In genomic region chr2:168081299-168081932, GRCm38 (mm10) we compare ENCODE assay signal across 8 mouse cellular contexts. TPM values are rescaled to one million over a fixed set of nuclear protein-coding genes. Genes with fewer than 3 reads are reported as not detected.
DNase-seq lines count a peak whose midpoint lies in the region; ATAC-seq and TF ChIP-seq lines count a peak whose summit lies in the region.

No protein-coding gene starts in this region.

- TF ChIP-seq POLR2A in thymus, adult 2 months (IDR thresholded peaks at IDR 0.05; ENCODE audit: control insufficient read depth, extremely low read depth, insufficient read depth, low read length, poor library complexity), result no peak

- H3K36me3 ChIP-seq in heart, embryonic 10.5 days, result no peaks in the 10 kb centered on the region
- H3K36me3 ChIP-seq in thymus, adult 2 months (ENCODE audit: control insufficient read depth, insufficient read depth, low read length), result no peaks in the 10 kb centered on the region
- H3K36me3 ChIP-seq in heart, embryonic 15.5 days, result no peaks in the 10 kb centered on the region
- no peaks in the 10 kb centered on the region for H3K36me3 ChIP-seq in liver, embryonic 16.5 days (ENCODE audit: control insufficient read depth, insufficient read depth)
- H3K36me3 ChIP-seq in stomach, embryonic 14.5 days (ENCODE audit: control insufficient read depth, insufficient read depth, low read length), result no peaks in the 10 kb centered on the region

- DNase-seq in heart, embryonic 10.5 days (ENCODE audit: low spot score), result no peak
- DNase-seq in heart, adult 11 months, result no peak
- no peak for DNase-seq in thymus, adult 2 months
- DNase-seq in thymus, postnatal 0 days (ENCODE audit: low spot score), result no peak

- no peak for TF ChIP-seq CTCF in thymus, adult 2 months (IDR thresholded peaks at IDR 0.05; ENCODE audit: borderline replicate concordance, control insufficient read depth, extremely low read depth, insufficient read depth, low read length, poor library complexity)

- peaks cover 20% of the 10 kb centered on the region for H3K27me3 ChIP-seq in heart, embryonic 10.5 days (ENCODE audit: insufficient read depth, poor library complexity, severe bottlenecking)
- peaks cover 5% of the 10 kb centered on the region for H3K27me3 ChIP-seq in thymus, adult 2 months (ENCODE audit: control insufficient read depth, insufficient read depth, low read length)
- H3K27me3 ChIP-seq in heart, embryonic 15.5 days, result peaks cover 12% of the 10 kb centered on the region
- peaks cover 14% of the 10 kb centered on the region for H3K27me3 ChIP-seq in liver, embryonic 16.5 days (ENCODE audit: control insufficient read depth, insufficient read depth, low read depth, low read length)
- H3K27me3 ChIP-seq in stomach, embryonic 14.5 days (ENCODE audit: control insufficient read depth, insufficient read depth, low read length), result no peaks in the 10 kb centered on the region

- peak overlapping the region; percentile 74 for H3K9ac ChIP-seq in heart, embryonic 15.5 days
- H3K9ac ChIP-seq in liver, embryonic 16.5 days (ENCODE audit: low read depth, low read length), result peak overlapping the region; percentile 69
- H3K9ac ChIP-seq in stomach, embryonic 14.5 days (replicated peaks; ENCODE audit: low read depth, low read length), result peak overlapping the region; percentile 71

- peak overlapping the region; percentile 95 for H3K27ac ChIP-seq in heart, embryonic 10.5 days
- no peak overlapping the region for H3K27ac ChIP-seq in thymus, adult 2 months (ENCODE audit: control insufficient read depth, insufficient read depth, low read length)
- H3K27ac ChIP-seq in heart, embryonic 15.5 days, result peak overlapping the region; percentile 87
- peak overlapping the region; percentile 46; the same call in 1 of the 2 replicates for H3K27ac ChIP-seq in liver, embryonic 16.5 days (ENCODE audit: low read length)
- peak overlapping the region; percentile 61 for H3K27ac ChIP-seq in stomach, embryonic 14.5 days (ENCODE audit: low read length)

- H3K4me2 ChIP-seq in heart, embryonic 15.5 days, result peak overlapping the region; percentile 97
- peak overlapping the region; percentile 98 for H3K4me2 ChIP-seq in liver, embryonic 16.5 days (ENCODE audit: low read depth, low read length)
- H3K4me2 ChIP-seq in stomach, embryonic 14.5 days (replicated peaks; ENCODE audit: low read depth, low read length), result peak overlapping the region; percentile 92

- ATAC-seq in heart, embryonic 15.5 days (replicated peaks; ENCODE audit: insufficient number of reproducible peaks, insufficient read depth, low FRiP score, low read depth), result no peak; the same call in 1 of the 2 replicates
- no peak for ATAC-seq in liver, embryonic 16.5 days (ENCODE audit: low read depth)
- no peak; the same call in 1 of the 2 replicates for ATAC-seq in stomach, embryonic 14.5 days (ENCODE audit: insufficient number of reproducible peaks, insufficient read depth, low FRiP score, low read depth)
- no peak for ATAC-seq in monocyte, adult 5-6 weeks (replicated peaks; ENCODE audit: insufficient number of reproducible peaks, low FRiP score, low TSS enrichment, poor library complexity, severe bottlenecking)

- peak overlapping the region; percentile 86 for H3K4me3 ChIP-seq in heart, embryonic 10.5 days
- H3K4me3 ChIP-seq in thymus, adult 2 months (ENCODE audit: control insufficient read depth, insufficient read depth, low read length), result peak overlapping the region; percentile 58
- H3K4me3 ChIP-seq in heart, embryonic 15.5 days, result peak overlapping the region; percentile 73
- H3K4me3 ChIP-seq in liver, embryonic 16.5 days (ENCODE audit: low read depth, low read length), result peak overlapping the region; percentile 69
- peak overlapping the region; percentile 67 for H3K4me3 ChIP-seq in stomach, embryonic 14.5 days (ENCODE audit: low read depth, low read length)

- WGBS in heart, embryonic 10.5 days, result under 1% methylated on average over 48 of the region's 49 CpGs
- WGBS in thymus, adult 2 months, result 1% methylated on average over 49 of the region's 49 CpGs
- under 1% methylated on average over 49 of the region's 49 CpGs for WGBS in heart, embryonic 15.5 days
- WGBS in liver, embryonic 16.5 days (ENCODE audit: insufficient replicate concordance), result under 1% methylated on average over 45 of the region's 49 CpGs
- under 1% methylated on average over 49 of the region's 49 CpGs for WGBS in stomach, embryonic 14.5 days

- peaks cover 69% of the 10 kb centered on the region for H3K4me1 ChIP-seq in heart, embryonic 10.5 days
- peaks cover 14% of the 10 kb centered on the region for H3K4me1 ChIP-seq in thymus, adult 2 months (replicated peaks; ENCODE audit: control insufficient read depth, insufficient read depth, low read length)
- H3K4me1 ChIP-seq in heart, embryonic 15.5 days (replicated peaks), result peaks cover 35% of the 10 kb centered on the region
- H3K4me1 ChIP-seq in liver, embryonic 16.5 days (ENCODE audit: control insufficient read depth, low read depth, low read length), result peaks cover 17% of the 10 kb centered on the region
- H3K4me1 ChIP-seq in stomach, embryonic 14.5 days (ENCODE audit: control insufficient read depth, insufficient read depth, low read length), result peaks cover 14% of the 10 kb centered on the region

- H3K9me3 ChIP-seq in heart, embryonic 10.5 days, result no peaks in the 10 kb centered on the region
- no peaks in the 10 kb centered on the region for H3K9me3 ChIP-seq in heart, embryonic 15.5 days (replicated peaks)
- no peaks in the 10 kb centered on the region for H3K9me3 ChIP-seq in liver, embryonic 16.5 days (replicated peaks; ENCODE audit: control insufficient read depth, low read length)
- H3K9me3 ChIP-seq in stomach, embryonic 14.5 days (ENCODE audit: control insufficient read depth, low read depth, low read length), result no peaks in the 10 kb centered on the region

RNA-seq across cellular contexts. Expression of gene Pard6b, which starts 0.6 kb away (rescaled TPM):
- 12.2 and 15.0 TPM in 2 replicates for polyA plus RNA-seq in heart, embryonic 10.5 days (2016; fragmentation: Nextera tagmentation; extraction: Ambion mirVana)
- polyA plus RNA-seq in thymus, adult 2 months (2012; rRNA removed), result 3.4 and 4.2 TPM in 2 replicates
- 3.1 and 3.4 TPM in 2 replicates for polyA plus RNA-seq in thymus, postnatal 0 days (2015; fragmentation: Nextera tagmentation; extraction: Ambion mirVana)
- 5.3 and 7.1 TPM in 2 replicates for polyA plus RNA-seq in heart, embryonic 15.5 days (2015; fragmentation: Nextera tagmentation; extraction: Ambion mirVana)
- 2.3 and 2.7 TPM in 2 replicates for polyA plus RNA-seq in liver, embryonic 16.5 days (2015; fragmentation: Nextera tagmentation; extraction: Ambion mirVana)
- polyA plus RNA-seq in stomach, embryonic 14.5 days (2014; fragmentation: Nextera tagmentation; extraction: Ambion mirVana), result 12.3 and 13.2 TPM in 2 replicates
- total RNA-seq in monocyte, adult 5-6 weeks (2017), result 0.78 to 2.5 TPM in 2 of 3 replicates, not detected in the other
